Mouse (Mus musculus) layer of hippocampus, postnatal 14 days (tissue): ENCODE data around the gene D16Ertd472e. TPM values are rescaled to one million over a fixed set of nuclear protein-coding genes. Genes with fewer than 3 reads are reported as not detected.
"Not testable (repeated sequence)": the region's sequence is repeated elsewhere in the genome, so short reads cannot be mapped to it uniquely, and the experiment has no call there.

ENCODE experiments used
- DNase-seq, 2 experiments: peaks; one replicate each; pipeline ENCODE4 v3.0.0; 2021 to 2022; ENCODE audit warnings: low spot score in 2 of 2, mixed read lengths in 1 of 2
- total RNA-seq, 2 experiments: library from RNA; stranded (reverse); gene quantifications; 2 replicates each; pipeline ENCODE4 v1.2.3; 2021

The D16Ertd472e gene
- total RNA-seq, 2 experiments from 2014 or later, result 9.5 to 10.9 TPM

DNA sequence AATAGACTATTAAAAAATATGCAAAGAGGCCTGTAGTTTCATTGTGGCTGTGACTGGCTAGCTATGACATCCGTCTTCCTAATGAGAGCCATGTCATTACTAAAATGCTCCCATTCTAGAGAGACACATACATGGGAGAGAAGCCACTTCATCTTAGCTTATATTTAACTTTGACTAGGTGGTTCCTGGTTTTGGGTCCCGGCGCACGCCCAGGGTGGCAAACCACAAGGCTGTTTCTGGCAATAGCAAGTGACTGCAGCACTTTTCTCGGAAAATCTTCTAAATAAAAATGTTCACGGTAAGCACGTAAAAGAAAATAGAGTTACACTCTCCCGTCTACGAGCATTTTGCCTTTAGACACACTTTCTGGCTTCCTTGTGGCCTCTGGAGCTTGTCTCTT is 74.0 kb downstream of the D16Ertd472e start:
- DNase-seq, result no peak

DNA sequence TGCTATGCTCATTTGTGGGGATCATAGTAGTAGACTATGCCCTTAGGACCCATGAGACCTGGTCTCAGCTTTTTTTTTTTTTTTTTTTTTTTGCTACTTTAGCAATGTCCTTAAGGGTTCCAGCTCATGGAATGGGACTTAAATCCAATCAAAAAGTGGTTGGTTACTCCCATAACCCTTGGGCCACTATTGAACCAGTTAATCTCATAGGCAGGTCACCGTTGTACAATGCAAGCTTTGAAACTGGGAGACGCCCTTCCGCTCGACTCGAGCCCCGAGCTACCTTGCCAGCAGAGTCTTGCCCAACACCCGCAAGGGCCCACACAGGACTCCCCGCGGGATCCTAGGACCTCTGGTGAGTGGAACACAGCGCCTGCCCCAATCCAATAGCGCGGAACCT is 83.8 kb downstream of the D16Ertd472e start:
- DNase-seq, result not testable (repeated sequence)

DNA sequence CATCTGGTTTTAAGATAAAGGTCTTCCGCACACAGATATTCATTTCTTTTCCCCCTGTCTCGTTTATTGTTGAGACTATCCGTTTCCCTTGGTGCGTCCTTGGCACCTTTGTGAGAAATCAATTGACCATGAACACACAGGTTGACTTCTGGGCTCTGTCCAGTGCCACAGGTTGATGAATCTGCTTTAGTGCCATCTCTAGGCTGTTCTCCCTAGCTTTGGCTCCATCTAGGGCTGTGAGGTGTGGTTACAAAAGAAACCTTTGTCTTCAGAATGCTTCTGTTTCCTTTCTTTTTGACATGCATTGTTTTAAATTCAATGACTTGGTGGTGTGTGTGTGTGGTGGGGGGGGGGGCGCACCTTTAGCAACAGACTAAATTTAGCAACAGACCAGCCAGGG is 85.7 kb downstream of the D16Ertd472e start:
- no peak for DNase-seq

Other genes starting within 250 kb of the D16Ertd472e start
- gene Btg3, start 199.5 kb downstream of the D16Ertd472e start, total RNA-seq, result 10 to 100 TPM in 1 of 2 experiments, 1 to 10 TPM in 1; 8.8 to 10.8 TPM